ENCODE assay signal across 1 mouse cellular context in the genomic region with DNA sequence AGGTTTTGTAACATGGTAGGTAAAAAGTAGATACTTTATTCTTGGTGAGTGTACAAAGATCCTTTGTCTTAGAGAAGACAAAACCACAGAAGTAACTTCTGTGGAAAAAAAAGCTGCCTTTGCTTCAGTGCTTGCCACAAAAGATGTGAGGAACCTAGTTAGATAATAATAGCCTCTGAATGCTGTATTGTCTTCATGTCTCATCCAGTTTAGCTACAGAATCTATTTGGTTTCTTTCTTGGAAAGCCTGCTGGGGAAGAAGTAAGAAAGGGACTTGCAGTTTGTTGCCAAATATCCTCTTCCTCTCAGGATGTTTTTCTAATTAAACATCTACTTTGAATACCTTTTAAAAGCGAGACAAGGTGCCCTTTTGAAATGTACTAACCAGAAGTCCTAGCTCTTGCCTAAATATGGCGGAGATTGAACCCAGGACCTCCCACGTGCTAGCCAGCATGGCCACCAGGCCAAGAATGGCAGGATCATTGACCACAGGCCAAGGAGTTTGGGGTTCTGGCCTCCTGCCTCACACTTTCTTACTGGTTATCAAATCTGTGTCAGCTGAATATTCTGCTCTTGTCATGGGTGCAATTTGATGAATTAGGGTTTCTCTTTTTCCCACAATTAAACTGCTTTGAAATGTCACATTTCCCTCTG.
TF ChIP-seq lines count a peak whose summit lies in the region.

No protein-coding gene starts in this region.

TF ChIP-seq in MEL, 35 proteins besides CTCF, POLR2A, EP300 and RAD21 (continued from another document):
- no peak for TF ChIP-seq POLR2AphosphoS5 (IDR thresholded peaks at IDR 0.05; ENCODE audit: borderline replicate concordance, low read depth, low read length)
- TF ChIP-seq GATA1 (IDR thresholded peaks at IDR 0.05; ENCODE audit: low read depth, low read length) = no peak
- no peak for TF ChIP-seq MXI1 (IDR thresholded peaks at IDR 0.05; ENCODE audit: low read depth, low read length)
- TF ChIP-seq NELFE (IDR thresholded peaks at IDR 0.05; ENCODE audit: low read depth, low read length) = no peak
- TF ChIP-seq ELF1 (IDR thresholded peaks at IDR 0.05; ENCODE audit: low read depth, low read length) = no peak
- peak; percentile 16; the same call in 1 of the 2 replicates for TF ChIP-seq SIN3A (IDR thresholded peaks at IDR 0.05; ENCODE audit: low read length)
- TF ChIP-seq MYC (IDR thresholded peaks at IDR 0.05; ENCODE audit: low read depth, low read length) = peak; percentile 48; the same call in 1 of the 2 replicates
- TF ChIP-seq MEF2A (IDR thresholded peaks at IDR 0.05; ENCODE audit: extremely low read depth, insufficient replicate concordance, low read depth, low read length, poor library complexity, severe bottlenecking) = no peak
- TF ChIP-seq ZNF384 (IDR thresholded peaks at IDR 0.05; ENCODE audit: low read depth, low read length) = peak; percentile 57; the same call in 1 of the 2 replicates
- TF ChIP-seq BHLHE40 (IDR thresholded peaks at IDR 0.05; ENCODE audit: borderline replicate concordance, low read depth, low read length) = no peak
